Mouse (Mus musculus) brown adipose tissue, adult 24 weeks (tissue): ENCODE results near the gene Wif1. TPM values are rescaled to one million over a fixed set of nuclear protein-coding genes. Genes with fewer than 3 reads are reported as not detected.

ENCODE experiments used
- H3K27ac ChIP-seq: fragments of 200-500 bp; replicated peaks from 2 replicates; pipeline ENCODE4 v1.5.1; 2012; ENCODE audit warnings: low read depth, mild to moderate bottlenecking, low read length
- H3K4me1 ChIP-seq: fragments of 200-500 bp; 2 replicates; pipeline ENCODE4 v1.6.1; 2012; ENCODE audit warnings: low read length, mixed read lengths; ENCODE audit not compliant: control insufficient read depth, insufficient read depth, insufficient read length
- H3K4me3 ChIP-seq: fragments of 200-500 bp; 2 replicates; pipeline ENCODE4 v1.5.1; 2012; ENCODE audit warnings: low read depth, mild to moderate bottlenecking, low read length, moderate library complexity; ENCODE audit not compliant: insufficient read depth
- polyA plus RNA-seq: library from polyadenylated mRNA; stranded (reverse); fragments of >200 nt; gene quantifications from 2 replicates; pipeline ENCODE4 v1.2.4, GENCODE M21; 2012; ENCODE audit not compliant: missing spikeins, insufficient read depth, insufficient read length

Wif1 gene
- polyA plus RNA-seq, 1 experiment, result not detected

GRCm38 (mm10) chr10:121056823-121057222 is 23.1 kb downstream of the Wif1 start:
- H3K4me1 ChIP-seq, result no peaks in the 10 kb centered on the region
- no peak overlapping the region for H3K27ac ChIP-seq
- no peak overlapping the region for H3K4me3 ChIP-seq

DNA sequence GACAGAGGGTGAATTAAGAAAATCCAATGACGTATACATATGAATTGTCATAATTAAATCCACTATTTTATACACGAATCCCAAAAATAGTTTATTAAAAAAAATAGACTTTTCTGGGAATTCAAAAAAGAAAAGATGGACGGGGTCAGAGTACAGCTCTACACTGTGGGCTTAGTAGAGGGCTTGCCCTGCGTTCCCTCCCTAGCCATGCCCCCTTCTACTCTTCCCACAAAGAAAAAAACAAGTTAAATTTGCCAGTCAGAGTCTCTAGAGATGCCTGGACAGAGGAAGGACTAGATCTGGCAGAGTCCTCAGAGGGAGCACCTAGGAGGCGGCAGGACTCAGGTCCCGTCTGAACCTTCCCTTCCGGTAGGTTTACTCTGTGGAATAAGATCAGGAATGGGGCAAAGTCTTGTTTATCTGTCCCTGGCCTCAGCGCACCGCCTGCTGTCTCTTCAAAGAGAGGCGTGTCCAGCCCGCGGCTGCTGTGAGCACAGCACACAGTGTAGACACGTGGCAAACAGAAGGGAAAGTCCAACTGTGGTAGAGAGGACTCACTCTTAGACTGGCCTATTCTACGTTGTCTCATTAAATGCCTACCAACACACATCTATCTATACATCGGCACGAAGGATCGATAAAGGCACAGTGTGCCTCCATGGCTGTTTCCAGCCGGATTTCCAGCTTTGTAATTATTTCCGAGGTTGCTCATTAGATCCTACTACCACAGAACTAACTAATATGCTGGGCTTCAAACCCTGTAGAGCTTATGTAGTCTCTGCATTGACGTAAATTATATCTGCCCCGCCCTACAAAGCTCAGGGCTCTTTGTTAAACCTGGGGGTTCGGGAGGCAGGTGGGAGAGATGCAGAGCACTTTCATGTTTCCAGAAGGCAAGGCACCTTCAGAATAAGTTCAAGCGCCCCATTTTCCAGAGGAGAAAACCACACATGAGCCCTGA is 25.6 kb downstream of the Wif1 start:
- Histone ChIP-seq H3K4me3 (no peak overlapping the region), H3K4me1 (no peaks in the 10 kb centered on the region), H3K27ac (no peak overlapping the region)

GRCm38 (mm10) chr10:121061336-121061835 is 27.6 kb downstream of the Wif1 start:
- Histone ChIP-seq H3K4me1 (no peaks in the 10 kb centered on the region), H3K27ac (no peak overlapping the region), H3K4me3 (no peak overlapping the region)

- no peak overlapping the region for H3K4me3 ChIP-seq
- H3K4me1 ChIP-seq, result no peaks in the 10 kb centered on the region
- no peak overlapping the region for H3K27ac ChIP-seq
These were observed 28.9 kb downstream of the Wif1 start for GRCm38 (mm10) chr10:121062704-121063103.

GRCm38 (mm10) chr10:121067416-121067951 is 33.7 kb downstream of the Wif1 start:
- H3K4me1 ChIP-seq, result no peaks in the 10 kb centered on the region

GRCm38 (mm10) chr10:121068003-121068402 is 34.2 kb downstream of the Wif1 start:
- Histone ChIP-seq H3K4me1 (no peaks in the 10 kb centered on the region), H3K4me3 (no peak overlapping the region), H3K27ac (no peak overlapping the region)

More at GRCm38 (mm10) chr10:121067416-121067951, 33.7 kb downstream of the Wif1 start:
- Histone ChIP-seq H3K27ac (no peak overlapping the region), H3K4me3 (no peak overlapping the region)

DNA sequence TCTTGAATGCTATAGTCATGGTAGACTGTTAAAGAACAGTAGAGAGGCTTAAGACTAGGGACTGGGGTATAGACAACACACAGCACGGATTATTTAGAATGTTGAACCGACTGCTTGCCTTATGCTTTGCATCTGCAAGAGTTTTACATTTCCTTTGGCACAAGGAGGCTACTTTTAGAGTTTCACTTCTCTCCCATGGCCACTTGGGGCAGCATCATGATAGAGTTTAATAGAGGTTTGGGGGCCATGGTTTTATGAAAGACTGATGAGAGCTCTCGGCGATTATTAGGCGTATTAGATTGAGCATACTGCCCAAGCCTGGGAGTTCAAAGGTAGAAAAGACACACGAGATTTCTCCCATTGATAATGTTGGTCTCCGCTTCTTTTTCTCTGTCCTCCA is 37.0 kb downstream of the Wif1 start:
- Histone ChIP-seq H3K4me1 (no peaks in the 10 kb centered on the region), H3K27ac (no peak overlapping the region), H3K4me3 (no peak overlapping the region)

GRCm38 (mm10) chr10:121080500-121080899 is 46.7 kb downstream of the Wif1 start:
- Histone ChIP-seq H3K4me3 (no peak overlapping the region), H3K27ac (no peak overlapping the region), H3K4me1 (no peaks in the 10 kb centered on the region)

DNA sequence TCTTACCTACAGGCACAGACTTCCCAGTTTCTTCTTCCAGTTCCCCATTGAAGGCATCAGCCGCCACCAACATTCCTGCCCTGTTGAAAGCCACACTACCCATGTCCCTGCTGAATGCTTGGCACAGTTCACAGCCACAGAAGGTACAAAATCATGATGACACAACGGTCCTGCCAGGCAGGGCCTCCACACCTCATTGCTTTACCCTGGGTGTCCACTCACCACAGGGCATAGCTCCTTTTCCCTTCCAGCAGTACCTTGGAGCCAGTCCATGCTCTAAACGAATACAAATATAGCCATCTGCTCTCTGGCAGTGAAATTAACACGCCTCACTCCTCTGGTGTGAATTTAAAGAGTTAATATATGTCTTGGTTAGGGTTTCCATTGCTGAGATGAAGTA is 49.1 kb downstream of the Wif1 start:
- H3K4me3 ChIP-seq, result no peak overlapping the region
- no peak overlapping the region for H3K27ac ChIP-seq
- H3K4me1 ChIP-seq, result no peaks in the 10 kb centered on the region

DNA sequence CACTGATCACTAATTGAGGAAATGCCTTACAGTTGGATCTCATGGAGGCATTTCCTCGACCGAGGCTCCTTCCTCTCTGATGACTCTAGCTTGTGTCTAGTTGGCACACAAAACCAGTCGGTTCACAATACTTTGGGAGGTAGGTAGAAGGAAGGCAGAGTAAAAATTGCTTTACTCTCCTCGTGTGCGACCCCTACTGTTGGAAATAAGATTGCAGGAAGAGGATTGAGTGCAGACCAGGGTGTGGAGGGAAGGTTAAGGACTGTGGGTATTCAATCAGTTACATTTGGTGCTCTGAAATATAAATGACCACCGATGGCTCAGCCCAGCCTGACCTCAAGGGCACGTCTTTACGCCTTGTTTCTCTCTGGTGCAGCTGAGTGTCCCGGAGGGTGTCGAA is 49.8 kb downstream of the Wif1 start:
- Histone ChIP-seq H3K4me1 (no peaks in the 10 kb centered on the region), H3K27ac (no peak overlapping the region), H3K4me3 (no peak overlapping the region)

DNA sequence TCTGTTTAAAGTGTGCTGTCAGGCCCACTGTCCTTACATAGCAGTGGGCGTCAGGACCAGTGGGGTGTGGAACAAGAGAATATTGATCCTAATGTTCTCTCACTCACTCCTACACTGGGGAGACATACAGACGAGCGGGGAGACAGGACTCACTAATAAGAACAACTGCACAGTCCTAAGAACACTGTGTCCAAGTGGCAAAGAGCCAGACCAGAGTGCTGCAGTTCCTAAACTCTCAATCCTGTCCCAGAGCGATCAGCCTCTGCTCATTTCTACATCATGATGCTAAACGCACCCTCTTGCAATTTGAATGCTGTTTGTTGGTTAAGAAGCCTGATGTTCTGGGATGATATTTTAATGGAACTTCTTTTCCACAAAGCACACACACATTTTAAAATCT is 54.9 kb downstream of the Wif1 start:
- Histone ChIP-seq H3K4me3 (no peak overlapping the region), H3K27ac (no peak overlapping the region), H3K4me1 (no peaks in the 10 kb centered on the region; the same call in 1 of the 2 replicates)

DNA sequence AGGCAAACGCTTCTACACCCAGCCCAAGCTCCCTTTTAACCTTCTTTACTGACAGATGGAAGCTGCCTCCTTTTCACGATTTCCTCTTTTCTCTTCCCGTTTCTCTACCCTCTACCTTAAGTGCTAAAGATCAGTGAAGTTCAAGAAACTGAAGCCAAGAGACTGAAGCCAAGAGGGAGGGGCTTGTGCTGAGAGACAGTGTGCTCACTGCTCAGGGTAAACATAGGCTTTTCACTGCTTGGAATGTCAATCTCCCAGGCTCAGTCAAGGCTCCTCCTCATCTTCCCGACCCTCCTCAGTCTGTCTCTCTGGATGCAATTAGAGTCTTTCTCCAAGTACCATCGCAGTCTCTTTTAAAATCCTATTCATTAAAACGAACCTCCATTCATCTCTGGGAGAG is 55.6 kb downstream of the Wif1 start:
- no peak overlapping the region; the same call in 1 of the 2 replicates for H3K4me3 ChIP-seq
- H3K4me1 ChIP-seq, result no peaks in the 10 kb centered on the region; the same call in 1 of the 2 replicates
- H3K27ac ChIP-seq, result no peak overlapping the region

GRCm38 (mm10) chr10:121090006-121090405 is 56.2 kb downstream of the Wif1 start:
- no peak overlapping the region for H3K27ac ChIP-seq
- no peaks in the 10 kb centered on the region; the same call in 1 of the 2 replicates for H3K4me1 ChIP-seq

DNA sequence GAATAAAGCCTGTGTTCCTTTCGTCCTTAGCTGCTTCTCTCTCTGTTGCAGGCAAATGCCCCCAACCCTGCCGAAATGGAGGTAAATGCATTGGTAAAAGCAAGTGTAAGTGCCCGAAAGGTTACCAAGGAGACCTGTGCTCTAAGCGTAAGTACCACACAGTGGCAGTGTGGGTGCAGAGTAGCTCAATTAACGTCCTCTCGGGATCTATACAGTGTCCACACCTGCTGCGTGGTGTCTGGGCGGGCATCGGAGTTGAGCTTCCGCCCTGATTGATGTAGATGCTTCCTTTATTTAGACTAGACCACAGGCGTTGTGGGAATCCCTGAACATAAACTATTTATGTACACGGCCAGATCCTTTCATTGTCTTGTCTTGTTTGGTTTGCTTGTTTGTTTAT is 62.2 kb downstream of the Wif1 start:
- H3K27ac ChIP-seq, result no peak overlapping the region
- H3K4me1 ChIP-seq, result no peaks in the 10 kb centered on the region
- H3K4me3 ChIP-seq, result no peak overlapping the region

More at GRCm38 (mm10) chr10:121090006-121090405, 56.2 kb downstream of the Wif1 start:
- H3K4me3 ChIP-seq, result no peak overlapping the region

DNA sequence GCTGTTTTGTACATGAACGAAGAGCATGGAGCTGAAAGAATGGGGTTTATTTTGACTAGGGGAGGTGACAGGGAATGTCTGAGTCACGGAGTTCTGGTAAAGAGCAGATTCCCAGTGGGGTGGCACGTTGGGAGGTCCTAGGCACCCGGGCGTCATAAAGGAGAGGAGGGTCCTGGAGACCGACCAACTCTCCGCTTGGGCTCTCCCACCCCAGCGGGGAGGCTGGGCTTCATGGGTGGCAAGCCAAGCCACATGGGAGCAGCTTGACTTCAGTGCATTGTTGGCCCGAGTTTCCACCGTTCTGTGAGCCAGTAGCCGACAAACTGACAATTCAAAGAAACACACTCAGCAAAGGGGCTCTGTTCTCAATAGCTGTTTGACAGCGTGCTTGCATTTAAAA is 64.5 kb downstream of the Wif1 start:
- H3K4me3 ChIP-seq, result no peak overlapping the region
- H3K4me1 ChIP-seq, result no peaks in the 10 kb centered on the region
- H3K27ac ChIP-seq, result no peak overlapping the region
